Mouse (Mus musculus): Measurements from ENCODE around the gene Rnf130.
"Not testable (repeated sequence)": the region's sequence is repeated elsewhere in the genome, so short reads cannot be mapped to it uniquely, and the experiment has no call there.

Gene Rnf130

GRCm38 (mm10) chr11:50081365-50082190, 56.4 kb downstream of the Rnf130 start:
- in situ Hi-C loops (cut with MboI, MseI) = no loop called here

DNA sequence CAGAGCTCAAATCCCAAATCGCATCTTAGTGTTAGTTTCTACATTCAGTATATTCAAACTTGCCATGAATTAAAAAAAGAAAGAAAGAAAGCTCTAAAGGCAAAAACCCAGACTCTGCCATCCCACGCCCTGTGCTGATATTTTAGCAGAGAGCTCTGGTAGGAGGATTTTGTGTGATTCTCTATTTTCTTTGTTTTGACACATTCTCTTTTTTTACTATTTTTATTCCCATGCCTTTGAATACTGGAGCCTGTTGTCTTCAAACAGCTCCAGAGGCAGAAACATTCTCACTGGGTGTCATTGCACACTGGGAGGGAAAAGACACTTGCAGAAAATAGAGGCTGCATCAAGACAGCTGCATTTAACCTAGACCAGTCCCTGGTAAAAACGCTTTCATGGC, 61.1 kb downstream of the Rnf130 start:
- in situ Hi-C loops (cut with MboI, MseI) = no loop called here

GRCm38 (mm10) chr11:50089840-50090239, 64.7 kb downstream of the Rnf130 start:
- in situ Hi-C loops (cut with MboI, MseI) = no loop called here

DNA sequence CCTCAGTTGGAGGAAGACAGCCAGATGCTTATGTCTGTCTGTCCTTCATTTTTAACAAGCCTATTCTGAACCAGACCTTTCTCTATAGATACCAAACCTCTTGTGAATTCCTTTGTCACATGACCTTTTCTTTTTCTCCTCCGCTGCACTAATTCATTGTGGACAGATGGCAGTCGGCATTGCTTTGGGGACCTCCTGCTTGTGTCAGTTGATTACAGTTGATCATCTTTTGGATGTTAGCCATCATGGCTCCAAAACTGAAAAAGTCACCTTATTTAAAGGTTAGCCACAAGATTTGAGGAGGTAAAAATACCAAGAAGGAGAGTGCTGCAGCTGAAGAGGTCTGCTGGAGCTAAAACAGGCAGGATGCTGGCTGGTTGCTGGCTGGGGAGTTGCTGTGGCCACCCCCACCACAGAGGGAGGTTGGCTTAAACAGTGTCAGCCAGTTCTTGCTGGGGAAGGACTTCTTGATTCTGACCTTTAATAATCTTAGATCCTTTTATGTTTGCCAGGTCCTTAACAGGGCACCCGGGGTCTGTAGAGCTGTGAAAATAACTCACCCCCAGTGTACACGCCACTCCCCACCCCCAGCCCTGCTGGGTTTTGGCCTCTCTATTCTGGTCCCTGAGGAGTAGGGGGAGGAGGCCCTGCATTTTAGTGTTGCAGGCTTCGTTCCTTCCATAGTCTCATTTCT, 66.0 kb downstream of the Rnf130 start:
- in situ Hi-C loops (cut with MboI, MseI) = no loop called here

- in situ Hi-C loops (cut with MboI, MseI) = no loop called here
Observed at GRCm38 (mm10) chr11:50091681-50092080, 66.5 kb downstream of the Rnf130 start.

DNA sequence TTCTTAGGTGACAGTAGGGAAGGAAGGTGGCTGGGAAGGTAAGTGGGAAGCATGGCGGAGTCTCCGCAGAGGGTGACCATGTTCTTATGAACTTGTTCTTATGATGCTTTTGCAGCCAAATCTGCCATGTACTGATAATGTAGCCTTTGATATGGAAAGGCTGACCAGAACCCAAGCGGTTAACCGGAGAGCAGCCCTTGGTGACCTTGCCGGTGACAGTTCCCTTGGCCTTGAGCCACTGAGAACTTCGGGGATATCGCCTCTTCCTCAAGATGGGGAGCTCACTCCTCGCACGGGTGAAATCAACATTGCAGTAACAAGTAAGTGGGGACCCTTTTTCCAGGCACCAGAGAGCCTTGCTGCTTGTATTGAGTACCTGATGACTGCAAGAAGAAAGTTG, 70.5 kb downstream of the Rnf130 start:
- in situ Hi-C loops (cut with MboI, MseI) = loop anchor here (5.0 kb wide), 1 partner anchor 58 kb away; no protein-coding TSS in a partner anchor

GRCm38 (mm10) chr11:50097091-50097490, 71.9 kb downstream of the Rnf130 start:
- in situ Hi-C loops (cut with MboI, MseI) = loop anchor here (5.0 kb wide), 1 partner anchor 60 kb away; no protein-coding TSS in a partner anchor

- in situ Hi-C loops (cut with MboI, MseI) = loop anchor here (5.0 kb wide), 1 partner anchor 62 kb away; no protein-coding TSS in a partner anchor
Observed at GRCm38 (mm10) chr11:50098961-50099481, 73.9 kb downstream of the Rnf130 start.

DNA sequence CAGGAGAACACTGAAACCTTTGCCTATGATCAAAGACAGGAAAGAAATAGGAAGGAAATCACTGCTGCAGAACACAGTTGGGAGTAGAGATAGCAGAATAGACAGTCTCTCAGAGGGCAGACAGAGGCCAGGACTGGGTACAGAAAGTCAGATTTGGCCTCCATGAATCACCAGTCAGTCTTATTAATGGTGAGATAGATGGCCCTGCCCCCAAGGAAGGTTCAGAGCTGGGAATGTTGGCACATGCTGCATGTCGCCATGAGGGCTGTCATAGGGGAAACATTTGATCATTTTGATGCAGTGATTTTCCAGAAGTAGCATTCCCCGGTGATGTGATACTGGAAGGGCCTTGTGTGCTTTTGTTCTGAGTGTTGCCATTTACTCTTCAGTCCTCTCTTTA, 74.5 kb downstream of the Rnf130 start:
- in situ Hi-C loops (cut with MboI, MseI) = loop anchor here (5.0 kb wide), 1 partner anchor 62 kb away; no protein-coding TSS in a partner anchor

- in situ Hi-C loops (cut with MboI, MseI) = no loop called here
Observed at GRCm38 (mm10) chr11:50100548-50101307, 75.6 kb downstream of the Rnf130 start.

DNA sequence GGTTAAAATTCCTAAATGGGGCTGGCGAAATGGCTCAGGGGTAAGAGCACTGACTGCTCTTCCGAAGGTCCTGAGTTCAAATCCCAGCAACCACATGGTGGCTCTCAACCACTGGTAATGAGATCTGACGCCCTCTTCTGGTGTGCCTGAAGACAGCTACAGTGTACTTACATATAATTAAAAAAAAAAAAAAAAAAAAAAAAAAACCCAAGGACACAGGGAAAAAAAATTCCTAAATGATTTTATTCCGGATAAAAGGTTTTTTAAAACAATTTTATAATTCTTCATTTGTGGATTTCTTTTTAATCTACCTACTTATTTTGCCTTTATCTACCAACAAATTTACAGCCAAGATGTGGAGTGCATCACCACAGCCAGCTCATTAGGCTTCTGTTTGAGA, 76.8 kb downstream of the Rnf130 start:
- in situ Hi-C loops (cut with MboI, MseI) = not testable (repeated sequence)

GRCm38 (mm10) chr11:50104016-50104415, 78.9 kb downstream of the Rnf130 start:
- in situ Hi-C loops (cut with MboI, MseI) = no loop called here

DNA sequence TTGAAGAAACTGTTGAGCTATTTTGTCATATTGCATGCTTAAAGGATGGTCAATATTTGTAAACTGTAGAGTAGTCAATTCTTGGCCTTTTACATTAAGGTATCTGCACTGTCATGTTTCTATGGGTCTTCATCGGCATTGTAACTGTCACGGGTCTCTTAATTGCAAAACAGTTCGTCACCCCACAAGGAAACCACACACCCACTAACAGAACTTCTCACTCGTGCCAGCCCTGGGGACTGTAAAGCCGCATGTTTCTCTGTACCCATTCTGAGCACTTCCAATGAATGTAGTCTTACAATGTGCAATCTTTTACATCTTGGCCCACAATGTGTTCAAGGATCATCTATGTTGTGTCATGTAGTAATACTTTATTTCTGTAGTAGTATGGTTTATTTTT, 80.1 kb downstream of the Rnf130 start:
- in situ Hi-C loops (cut with MboI, MseI) = no loop called here

GRCm38 (mm10) chr11:50106024-50106423, 80.9 kb downstream of the Rnf130 start:
- in situ Hi-C loops (cut with MboI, MseI) = no loop called here

- in situ Hi-C loops (cut with MboI, MseI) = no loop called here
Observed at GRCm38 (mm10) chr11:50108823-50109244, 83.7 kb downstream of the Rnf130 start.

DNA sequence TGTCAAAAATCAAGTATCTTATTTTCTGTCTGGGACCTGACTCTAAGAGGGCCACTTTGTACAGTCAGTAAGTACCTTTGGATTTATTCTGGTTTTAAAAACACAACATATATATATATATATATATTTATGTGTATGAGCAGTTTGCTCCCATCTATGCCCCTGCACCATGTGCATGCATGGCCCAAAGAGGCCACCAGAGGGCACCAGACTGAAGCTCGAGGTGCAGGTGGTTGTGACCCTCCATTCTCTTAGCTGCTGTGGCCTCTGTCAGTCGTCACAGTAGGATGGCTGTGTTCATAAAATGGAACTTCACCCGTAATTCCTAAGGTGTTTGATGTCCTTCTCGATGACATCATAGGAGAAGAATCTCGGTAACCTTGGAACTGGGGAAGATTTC, 89.2 kb downstream of the Rnf130 start:
- in situ Hi-C loops (cut with MboI, MseI) = no loop called here

DNA sequence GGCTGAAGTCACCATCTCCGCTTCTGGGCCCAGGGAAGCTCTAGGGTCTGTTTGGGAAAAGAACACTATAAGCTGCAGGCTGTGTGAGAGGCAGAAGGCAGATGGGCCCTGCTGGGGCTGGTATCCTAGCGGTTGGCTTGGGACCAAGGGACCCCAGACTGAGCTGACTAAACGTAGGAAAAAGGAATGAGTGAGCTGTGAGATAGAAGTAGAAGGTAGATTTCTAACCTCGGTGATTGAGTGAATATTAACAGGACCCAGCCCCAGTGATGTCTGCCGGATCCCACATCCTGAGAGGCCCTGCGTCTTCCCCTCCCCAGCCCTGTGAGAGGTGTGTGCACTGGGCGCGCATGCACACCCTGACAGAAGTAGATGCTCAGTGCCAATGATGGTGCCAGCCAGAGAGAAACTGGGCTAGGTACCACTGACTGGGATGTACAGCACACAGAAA, 97.5 kb downstream of the Rnf130 start:
- in situ Hi-C loops (cut with MboI, MseI) = no loop called here

DNA sequence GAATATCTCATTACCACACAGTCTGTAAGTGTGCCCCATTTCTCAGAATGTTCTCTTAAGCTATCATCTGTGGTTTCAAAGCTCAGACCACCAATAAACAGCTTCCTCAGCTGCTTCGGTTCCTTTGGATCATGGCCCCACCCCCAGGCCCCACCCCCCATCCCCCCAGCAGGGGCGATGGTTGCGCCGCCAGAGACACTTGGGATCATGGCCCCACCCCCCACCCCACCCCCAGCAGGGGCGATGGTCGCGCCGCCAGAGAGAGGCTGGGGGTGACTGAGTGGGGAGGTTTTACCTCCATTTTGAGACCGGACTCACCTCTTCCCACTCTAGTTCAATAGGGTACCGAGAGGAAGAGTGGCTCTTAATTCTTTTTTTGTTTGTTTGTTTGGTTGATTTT, 102.6 kb downstream of the Rnf130 start:
- in situ Hi-C loops (cut with MboI, MseI) = no loop called here

GRCm38 (mm10) chr11:50130811-50131766, 105.9 kb downstream of the Rnf130 start, which contains the start of gene Tbc1d9b:
Gene Tbc1d9b (plus strand): TSS chr11:50131396.
- in situ Hi-C loops (cut with MboI, MseI) = no loop called here

GRCm38 (mm10) chr11:50131801-50132201, 106.7 kb downstream of the Rnf130 start:
- in situ Hi-C loops (cut with MboI, MseI) = no loop called here

All from T-helper 1 cell (primary cell).